Mouse (Mus musculus): Measurements from ENCODE around the gene Enkd1. TPM values are rescaled to one million over a fixed set of nuclear protein-coding genes. Genes with fewer than 3 reads are reported as not detected.

The Enkd1 gene
- 19.9 and 32.7 TPM in 2 replicates for polyA plus RNA-seq (2012; rRNA removed)

DNA sequence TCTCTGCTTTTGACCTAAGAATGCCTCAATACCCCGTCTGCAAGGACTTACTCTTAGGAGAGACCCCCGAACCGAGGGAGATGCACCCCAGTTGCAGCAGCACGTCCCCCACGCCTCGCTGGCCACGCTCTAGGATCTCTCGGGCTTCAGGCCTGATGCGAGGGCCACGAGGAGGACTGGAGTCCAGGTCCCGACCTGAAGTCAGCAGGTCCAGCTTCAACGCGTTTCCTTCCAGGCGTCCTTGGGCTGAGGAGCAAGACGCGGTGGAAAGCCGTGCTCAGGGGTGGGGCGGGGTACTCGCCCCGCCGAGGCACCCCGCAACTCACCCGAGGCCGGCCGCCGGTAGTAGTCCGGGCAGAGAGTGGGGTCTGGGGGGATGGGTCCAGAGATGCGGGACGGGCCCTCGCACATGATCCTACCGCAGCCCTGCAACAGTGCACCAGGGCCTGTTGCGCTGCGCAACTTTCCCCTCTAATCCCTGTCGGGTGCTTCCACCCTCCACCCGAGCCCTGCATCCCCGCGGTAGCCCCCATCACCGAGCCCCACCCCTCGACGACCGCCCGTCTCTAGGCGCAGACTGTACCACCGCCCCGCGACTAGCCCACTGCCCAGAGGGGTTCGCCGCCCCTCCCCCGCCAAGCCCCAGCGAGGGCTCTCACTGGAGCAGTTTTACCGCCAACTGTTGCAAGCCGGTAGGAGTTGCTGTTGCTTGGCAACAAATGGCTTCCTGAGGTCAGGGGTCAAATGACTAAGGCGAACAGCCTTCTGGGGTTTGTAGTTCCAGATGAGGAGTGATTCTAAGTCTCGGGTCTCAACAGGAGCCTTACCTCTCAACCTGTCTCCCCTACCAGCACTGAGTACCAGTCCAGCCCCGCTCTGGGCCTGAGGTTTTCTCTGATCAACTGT, at the start of gene Enkd1, which contains the start of gene 4933405L10Rik:
Enkd1 (minus strand) TSS at position 713 of the 906 bp plus-strand sequence.
4933405L10Rik (plus strand) TSS at position 158 of the 906 bp plus-strand sequence.
- DNase-seq (ENCODE audit: low read depth), result peak; percentile 97
- TF ChIP-seq CTCF (IDR thresholded peaks at IDR 0.05; ENCODE audit: borderline replicate concordance, extremely low read depth, insufficient read depth, insufficient read length) (no peak), POLR2A (IDR thresholded peaks at IDR 0.05; ENCODE audit: borderline replicate concordance, extremely low read depth, insufficient read depth, insufficient read length, poor library complexity, severe bottlenecking) (peak; percentile 26; the same call in 1 of the 2 replicates)

DNA sequence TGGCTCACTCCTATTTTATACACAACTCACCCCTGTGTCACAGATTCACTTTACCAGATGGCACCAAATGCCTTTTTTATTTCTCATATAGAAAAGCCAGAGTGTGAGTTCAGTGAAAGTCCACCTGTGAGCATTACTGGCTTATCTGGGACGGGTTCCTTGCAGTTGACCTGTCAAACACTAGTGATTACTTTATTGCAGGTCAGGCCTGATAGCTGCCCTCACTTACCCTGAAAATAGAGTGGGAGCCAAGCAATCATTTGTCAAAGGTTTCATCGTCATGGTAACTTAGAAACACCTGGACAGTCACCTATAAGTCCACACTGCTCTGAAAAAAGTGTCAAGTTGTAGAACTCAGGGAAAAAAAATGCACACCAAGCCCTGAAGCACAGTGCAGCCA, 46.7 kb upstream of the Enkd1 start:
- TF ChIP-seq CTCF (IDR thresholded peaks at IDR 0.05; ENCODE audit: borderline replicate concordance, extremely low read depth, insufficient read depth, insufficient read length), result no peak
- no peak for DNase-seq (ENCODE audit: low read depth)

DNA sequence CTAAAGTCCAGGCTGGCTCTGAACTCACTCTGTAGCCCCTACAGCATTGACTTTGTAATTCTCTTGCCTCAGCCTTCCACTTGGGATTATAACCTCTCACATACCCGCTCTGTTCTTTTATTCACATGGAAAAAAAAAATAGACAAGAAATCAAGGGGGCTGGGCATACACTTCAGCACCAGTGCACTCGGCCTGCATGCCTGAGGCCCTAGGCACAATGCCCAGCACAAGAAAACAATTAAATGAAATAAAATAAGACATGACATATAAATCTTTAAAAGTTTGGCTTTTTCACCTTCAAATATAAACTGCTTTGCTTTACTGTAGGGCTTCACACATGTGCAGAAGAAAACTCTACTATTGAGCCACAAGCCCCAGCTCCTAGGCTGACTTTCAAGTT, 45.9 kb upstream of the Enkd1 start:
- TF ChIP-seq CTCF (IDR thresholded peaks at IDR 0.05; ENCODE audit: borderline replicate concordance, extremely low read depth, insufficient read depth, insufficient read length) (no peak), POLR2A (IDR thresholded peaks at IDR 0.05; ENCODE audit: borderline replicate concordance, extremely low read depth, insufficient read depth, insufficient read length, poor library complexity, severe bottlenecking) (no peak)
- no peak for DNase-seq (ENCODE audit: low read depth)

DNA sequence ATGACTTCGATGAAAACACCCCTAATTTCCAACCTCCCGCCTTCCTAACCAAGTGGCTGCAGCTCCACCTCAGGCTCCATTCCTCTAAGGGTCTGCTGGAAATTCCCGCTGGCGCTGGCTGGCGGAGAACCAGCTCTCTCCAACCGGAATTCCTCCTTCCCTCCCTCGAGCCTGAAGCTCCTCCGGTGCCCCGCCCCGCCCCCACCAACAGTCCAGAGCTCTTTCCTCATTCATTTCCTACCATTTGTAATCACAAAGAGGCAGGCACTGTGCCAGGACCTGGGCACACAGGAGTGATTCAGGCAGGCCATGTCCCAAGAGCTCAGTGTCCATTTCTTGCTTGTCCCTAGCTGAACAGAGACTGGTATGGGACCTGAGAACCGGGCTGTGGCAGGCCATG, 42.6 kb upstream of the Enkd1 start:
- no peak for TF ChIP-seq POLR2A (IDR thresholded peaks at IDR 0.05; ENCODE audit: borderline replicate concordance, extremely low read depth, insufficient read depth, insufficient read length, poor library complexity, severe bottlenecking)
- DNase-seq (ENCODE audit: low read depth), result peak; percentile 91

DNA sequence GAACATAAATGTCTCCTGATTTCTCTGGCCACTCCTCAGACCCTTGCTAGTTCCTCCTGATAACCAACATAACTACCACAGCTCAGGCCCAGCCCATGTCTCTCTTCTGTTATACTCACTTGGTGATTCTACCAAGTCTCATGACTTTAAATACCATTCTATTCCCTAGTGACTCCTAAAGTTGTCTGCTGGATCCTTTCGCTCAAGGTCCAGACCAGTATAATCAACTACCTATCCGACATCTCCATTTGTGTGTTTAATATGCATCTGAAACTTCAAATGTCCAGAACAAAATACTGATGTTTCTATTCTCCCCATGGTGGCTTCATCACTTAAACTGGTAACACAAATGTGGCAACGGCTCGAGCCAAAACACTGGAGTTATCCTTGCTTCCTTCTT, 35.3 kb upstream of the Enkd1 start:
- TF ChIP-seq CTCF (IDR thresholded peaks at IDR 0.05; ENCODE audit: borderline replicate concordance, extremely low read depth, insufficient read depth, insufficient read length), result no peak
- TF ChIP-seq POLR2A (IDR thresholded peaks at IDR 0.05; ENCODE audit: borderline replicate concordance, extremely low read depth, insufficient read depth, insufficient read length, poor library complexity, severe bottlenecking), result no peak
- DNase-seq (ENCODE audit: low read depth), result no peak

DNA sequence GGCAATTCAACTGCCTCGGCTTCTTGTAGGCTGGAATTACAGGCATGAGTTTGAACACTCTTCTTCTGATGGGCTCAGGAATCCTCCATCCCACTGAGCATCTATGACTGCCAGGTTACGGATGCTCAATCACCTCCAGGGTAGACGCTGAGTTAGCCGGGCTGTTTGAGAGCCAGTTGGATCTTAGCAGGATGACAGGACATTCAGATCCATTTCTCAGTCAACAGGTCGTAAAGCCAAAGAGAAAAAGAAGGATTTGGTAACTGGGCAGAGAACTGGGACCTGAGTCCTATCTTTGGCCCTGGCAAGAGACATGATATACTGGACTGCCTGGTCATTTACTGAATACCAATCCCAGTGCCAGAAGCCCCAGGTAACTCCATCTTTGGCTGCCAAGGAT, 31.2 kb upstream of the Enkd1 start:
- TF ChIP-seq CTCF (IDR thresholded peaks at IDR 0.05; ENCODE audit: borderline replicate concordance, extremely low read depth, insufficient read depth, insufficient read length) (no peak), POLR2A (IDR thresholded peaks at IDR 0.05; ENCODE audit: borderline replicate concordance, extremely low read depth, insufficient read depth, insufficient read length, poor library complexity, severe bottlenecking) (no peak)
- DNase-seq (ENCODE audit: low read depth), result no peak

DNA sequence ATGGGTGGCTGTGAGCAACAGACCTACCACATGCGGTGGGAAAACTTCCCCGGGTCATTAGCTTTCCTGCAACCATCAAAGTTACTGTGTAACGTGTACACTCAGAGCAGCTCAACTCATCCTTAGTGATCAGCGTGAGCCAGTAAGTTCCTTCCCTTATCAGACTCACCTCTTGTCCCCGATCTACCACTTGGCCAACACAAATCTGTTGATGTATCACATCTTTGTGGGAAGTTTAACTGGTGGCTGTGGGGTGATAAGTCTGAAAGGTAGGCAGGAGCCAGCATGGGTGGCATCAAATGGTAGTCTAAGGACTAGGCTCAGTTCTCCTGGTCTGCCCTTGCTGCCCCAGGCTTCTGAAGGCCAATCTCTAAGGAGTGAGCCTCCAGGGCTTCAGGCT, 24.2 kb upstream of the Enkd1 start:
- no peak for DNase-seq (ENCODE audit: low read depth)
- no peak for TF ChIP-seq CTCF (IDR thresholded peaks at IDR 0.05; ENCODE audit: borderline replicate concordance, extremely low read depth, insufficient read depth, insufficient read length)
- no peak for TF ChIP-seq POLR2A (IDR thresholded peaks at IDR 0.05; ENCODE audit: borderline replicate concordance, extremely low read depth, insufficient read depth, insufficient read length, poor library complexity, severe bottlenecking)

DNA sequence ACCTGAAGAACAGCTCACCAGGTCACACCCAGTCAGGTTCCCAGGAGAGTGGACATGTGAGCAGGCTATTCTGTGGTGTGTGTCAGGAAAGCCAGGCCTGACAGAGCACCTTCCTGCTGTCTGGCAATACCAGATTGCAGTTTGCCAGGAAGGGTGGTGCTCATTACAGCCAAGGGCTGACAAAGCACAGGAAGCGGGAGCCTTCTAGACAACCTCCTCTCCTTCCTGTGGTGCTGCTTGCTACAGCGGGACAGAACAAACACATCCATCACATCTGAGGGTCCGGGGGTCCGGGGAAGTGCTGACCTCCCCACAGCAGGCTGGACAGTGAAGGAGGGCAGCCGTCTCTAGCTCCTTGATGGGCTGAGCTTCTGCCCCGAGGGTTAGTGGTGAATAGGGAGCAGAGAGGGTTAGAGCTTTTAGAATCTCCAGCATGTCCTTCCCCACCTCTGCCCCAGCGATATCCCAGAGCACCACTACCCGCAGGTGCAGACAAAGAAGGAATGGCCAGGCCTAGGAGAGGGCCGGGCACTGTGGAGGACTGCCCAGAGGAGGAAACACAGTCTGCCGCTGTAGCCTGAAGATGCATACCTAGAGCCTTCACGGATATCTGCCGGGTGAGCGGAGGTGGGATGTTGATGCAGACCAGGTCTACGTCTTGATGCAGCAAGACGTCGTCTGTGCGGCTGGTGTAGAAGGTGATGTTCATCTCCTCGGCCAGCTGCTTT, 19.6 kb upstream of the Enkd1 start:
- no peak for TF ChIP-seq CTCF (IDR thresholded peaks at IDR 0.05; ENCODE audit: borderline replicate concordance, extremely low read depth, insufficient read depth, insufficient read length)
- TF ChIP-seq POLR2A (IDR thresholded peaks at IDR 0.05; ENCODE audit: borderline replicate concordance, extremely low read depth, insufficient read depth, insufficient read length, poor library complexity, severe bottlenecking), result no peak
- no peak for DNase-seq (ENCODE audit: low read depth)

DNA sequence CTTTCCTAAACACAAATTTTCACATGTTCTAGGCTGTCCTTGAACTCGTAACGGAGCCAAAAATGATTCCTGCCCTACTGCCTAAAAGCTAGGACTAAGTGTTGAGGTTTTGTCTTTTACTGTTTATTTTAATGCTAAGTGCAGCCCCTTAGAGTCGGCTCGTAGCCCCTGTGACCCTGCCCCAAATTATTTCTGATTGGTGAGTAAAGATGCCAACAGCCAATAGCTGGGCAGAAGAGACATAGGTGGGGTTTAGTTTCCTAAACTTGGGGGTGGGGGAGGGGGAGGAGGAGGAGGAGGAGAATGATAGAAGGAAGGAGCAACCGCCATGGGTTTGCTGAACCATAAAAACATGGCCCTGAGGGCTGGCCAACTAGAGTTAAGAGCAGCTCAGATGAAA, 17.7 kb upstream of the Enkd1 start:
- DNase-seq (ENCODE audit: low read depth), result no peak
- no peak for TF ChIP-seq CTCF (IDR thresholded peaks at IDR 0.05; ENCODE audit: borderline replicate concordance, extremely low read depth, insufficient read depth, insufficient read length)
- no peak for TF ChIP-seq POLR2A (IDR thresholded peaks at IDR 0.05; ENCODE audit: borderline replicate concordance, extremely low read depth, insufficient read depth, insufficient read length, poor library complexity, severe bottlenecking)

DNA sequence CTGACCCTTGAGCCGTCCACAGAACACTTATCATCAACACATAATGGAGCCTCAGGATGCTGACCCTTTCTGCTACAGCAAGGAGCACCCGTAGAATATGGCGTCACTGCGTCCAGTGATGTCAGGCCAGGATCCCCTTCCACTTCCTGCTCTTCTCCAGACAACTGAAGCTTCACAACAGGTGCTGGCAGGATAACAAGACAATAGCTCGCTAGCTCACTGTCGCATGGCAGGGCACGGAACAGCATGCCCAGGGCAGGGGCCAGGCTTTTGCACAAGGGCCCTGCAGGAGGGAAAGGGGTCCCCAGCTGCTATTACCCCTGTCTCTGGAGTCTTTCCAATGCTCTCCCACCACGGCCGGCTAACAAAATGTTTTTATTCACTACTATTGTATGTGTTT, 14.9 kb upstream of the Enkd1 start:
- TF ChIP-seq POLR2A (IDR thresholded peaks at IDR 0.05; ENCODE audit: borderline replicate concordance, extremely low read depth, insufficient read depth, insufficient read length, poor library complexity, severe bottlenecking), result no peak
- no peak for TF ChIP-seq CTCF (IDR thresholded peaks at IDR 0.05; ENCODE audit: borderline replicate concordance, extremely low read depth, insufficient read depth, insufficient read length)
- DNase-seq (ENCODE audit: low read depth), result no peak

DNA sequence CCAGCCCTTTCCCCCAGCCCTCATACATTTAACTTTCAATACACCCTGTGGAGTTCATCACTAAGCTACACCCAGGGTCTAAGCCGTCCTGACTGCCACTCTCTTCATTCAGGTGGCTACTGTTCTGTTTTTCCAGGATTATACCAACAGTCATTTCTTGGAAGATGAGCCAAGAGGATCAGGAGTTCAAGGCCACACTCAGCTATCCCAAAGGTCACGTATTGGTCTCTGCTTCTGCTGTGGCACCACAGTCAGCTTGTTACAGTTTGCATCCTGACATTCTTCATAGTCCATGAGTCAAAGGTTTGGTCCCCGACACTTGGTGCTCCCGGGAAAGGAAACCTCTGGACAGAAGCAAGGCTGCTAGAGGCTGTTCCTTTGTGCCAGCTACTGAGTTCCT, 11.6 kb upstream of the Enkd1 start:
- no peak for TF ChIP-seq POLR2A (IDR thresholded peaks at IDR 0.05; ENCODE audit: borderline replicate concordance, extremely low read depth, insufficient read depth, insufficient read length, poor library complexity, severe bottlenecking)
- no peak for TF ChIP-seq CTCF (IDR thresholded peaks at IDR 0.05; ENCODE audit: borderline replicate concordance, extremely low read depth, insufficient read depth, insufficient read length)
- DNase-seq (ENCODE audit: low read depth), result no peak

Data from brain, embryonic 14.5 days (tissue).